Mouse (Mus musculus) effector memory CD4-positive, alpha-beta T cell, adult 7 months (primary cell): Measurements from ENCODE around the gene Lrpap1. TPM values are rescaled to one million over a fixed set of nuclear protein-coding genes. Genes with fewer than 3 reads are reported as not detected.

Source experiments
- polyA plus RNA-seq: library from polyadenylated mRNA; unstranded; fragments of 100-300 nt; shearing (Covaris generic); gene quantifications from one replicate; pipeline ENCODE4 v1.2.1, GENCODE M21; 2017

Gene Lrpap1
- 81.7 TPM for polyA plus RNA-seq

DNA sequence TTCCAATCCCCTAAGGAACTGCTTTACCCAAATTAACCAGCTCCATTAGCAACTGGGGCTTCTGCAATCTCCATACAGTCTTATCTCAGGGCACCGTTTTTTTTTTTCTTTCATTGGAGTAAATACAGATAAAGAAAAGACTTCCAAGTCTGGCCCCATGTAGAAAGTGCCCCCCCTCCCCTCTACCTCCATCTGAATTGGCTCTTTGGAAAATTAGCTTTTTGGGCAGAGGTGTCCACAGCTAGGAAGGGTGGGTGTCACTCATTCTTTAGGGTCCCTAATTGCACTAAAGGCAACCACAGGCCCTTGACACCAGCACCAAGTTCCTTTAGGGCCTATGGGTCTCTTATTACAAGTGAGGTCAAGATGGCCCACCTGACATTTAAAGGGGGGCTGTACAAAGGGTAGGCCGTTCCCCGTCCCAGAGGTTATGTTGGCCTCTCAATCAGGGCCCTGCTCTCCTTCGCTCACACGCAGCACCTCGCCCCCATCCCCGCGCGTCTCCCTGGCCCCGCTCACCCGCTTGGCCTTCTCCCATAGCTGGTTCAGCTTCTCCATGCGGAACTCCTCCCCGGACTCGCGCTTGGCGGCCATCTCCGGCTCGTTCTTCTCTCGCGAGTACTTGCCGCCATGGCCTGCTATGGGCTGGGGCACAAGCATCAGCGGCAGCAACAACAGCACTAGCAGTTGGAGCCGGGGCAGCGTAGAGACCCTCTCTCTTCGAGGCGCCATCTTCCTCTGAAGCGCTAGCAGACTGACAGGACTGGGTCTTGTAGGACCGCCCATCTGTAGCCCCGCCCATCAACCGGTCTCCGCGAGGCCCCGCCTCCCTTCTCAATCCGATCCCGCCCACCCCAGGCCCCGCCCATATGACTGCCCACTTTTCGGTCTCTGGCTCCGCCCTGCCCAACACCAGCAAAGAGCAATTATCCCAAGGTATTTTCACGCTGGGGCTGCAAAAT is at the start of gene Lrpap1:
Gene Lrpap1 (minus strand): TSS at position 807 of the 962 bp plus-strand sequence.

DNA sequence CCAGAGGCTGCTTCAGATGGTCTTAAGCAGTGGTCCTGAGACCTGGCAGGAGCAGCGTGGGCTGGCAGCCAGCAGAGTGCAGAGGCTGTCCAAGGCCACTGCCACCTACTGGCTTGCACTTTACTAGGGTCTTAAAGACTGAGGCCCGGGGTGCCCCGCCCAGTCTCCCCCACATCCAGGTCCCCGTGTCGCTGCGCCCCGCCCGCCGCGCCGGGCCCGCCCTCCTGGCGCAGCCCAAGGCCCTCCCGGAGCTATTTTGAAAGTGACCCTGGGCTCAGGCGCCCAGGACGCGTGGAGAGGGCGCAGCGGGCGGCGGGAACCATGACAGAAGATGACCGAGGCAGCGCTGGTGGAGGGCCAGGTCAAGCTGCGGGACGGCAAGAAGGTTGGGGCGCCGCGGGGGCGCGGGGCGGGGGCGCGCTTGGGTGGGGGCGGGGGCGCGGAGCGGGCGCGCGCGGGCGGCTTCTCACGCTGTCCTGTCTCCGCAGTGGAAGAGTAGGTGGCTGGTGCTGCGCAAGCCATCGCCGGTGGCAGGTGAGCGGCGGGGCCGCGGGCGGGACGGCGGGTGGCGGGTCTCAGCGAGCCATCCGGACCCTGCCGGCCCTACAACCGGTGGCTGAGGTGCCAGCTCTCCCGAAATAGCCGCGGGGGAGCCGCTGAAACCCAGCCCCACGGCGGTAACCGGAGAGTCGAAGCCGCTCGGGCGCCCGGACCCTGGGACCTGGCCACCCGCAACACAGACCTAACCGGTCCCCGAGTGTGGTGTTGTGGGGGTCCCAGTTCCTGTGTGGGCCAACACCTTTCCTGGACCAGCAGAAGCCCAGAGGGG is 48.7 kb downstream of the Lrpap1 start, which contains the start of gene Dok7:
Gene Dok7 (plus strand): TSS at position 163 of the 829 bp plus-strand sequence.

Other genes with a start within 250 kb of the Lrpap1 start
- gene Msantd1, start 197.8 kb downstream of the Lrpap1 start, polyA plus RNA-seq = 0.93 TPM
- 11.9 TPM for gene Rgs12, start 156.3 kb downstream of the Lrpap1 start, polyA plus RNA-seq
- 0.96 TPM for gene Hgfac, start 64.3 kb downstream of the Lrpap1 start, polyA plus RNA-seq
- not detected for gene Dok7, start 49.0 kb downstream of the Lrpap1 start, polyA plus RNA-seq
- not detected for gene Adra2c, start 172.6 kb upstream of the Lrpap1 start, polyA plus RNA-seq